Mouse (Mus musculus) layer of hippocampus, postnatal 36 days (tissue): ENCODE measurements around the gene Dtd1. TPM values are rescaled to one million over a fixed set of nuclear protein-coding genes. Genes with fewer than 3 reads are reported as not detected.

Experiments used
- DNase-seq, 2 experiments: peaks; one replicate each; pipeline ENCODE4 v3.0.0; 2022
- microRNA-seq, 2 experiments: library from miRNA; unstranded; fragments of <30 nt; microRNA quantifications; one replicate each; pipeline ENCODE4 v1.2.0; 2021
- total RNA-seq, 2 experiments: library from RNA; stranded (reverse); gene quantifications; 2 replicates each; pipeline ENCODE4 v1.2.3; 2021

The Dtd1 gene
- total RNA-seq, 2 experiments from 2014 or later = 63.7 to 66.2 TPM

DNA sequence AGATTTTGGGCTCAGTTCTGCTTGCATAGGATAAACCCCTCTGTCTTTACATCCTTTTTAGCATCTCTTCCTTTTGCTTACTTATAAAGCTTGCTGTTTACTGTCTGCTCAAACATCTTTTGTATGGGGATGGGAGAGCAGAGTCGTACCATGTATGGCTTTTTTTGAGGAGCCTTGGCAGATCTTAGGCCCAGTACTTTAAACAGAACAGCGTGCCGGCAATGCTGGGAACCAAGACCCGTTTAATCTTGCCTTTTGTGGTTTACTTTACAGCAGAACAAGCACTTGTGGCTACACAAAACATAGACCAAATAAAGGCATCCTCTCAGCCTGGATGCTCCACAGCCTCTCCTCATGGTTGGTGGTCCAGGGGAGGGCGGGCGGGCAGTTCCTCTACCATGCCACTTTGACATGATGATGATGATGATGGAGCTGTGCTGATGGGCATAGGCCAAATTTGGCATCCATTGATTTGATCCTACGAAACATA, 170.8 kb downstream of the Dtd1 start:
- DNase-seq = no peak

DNA sequence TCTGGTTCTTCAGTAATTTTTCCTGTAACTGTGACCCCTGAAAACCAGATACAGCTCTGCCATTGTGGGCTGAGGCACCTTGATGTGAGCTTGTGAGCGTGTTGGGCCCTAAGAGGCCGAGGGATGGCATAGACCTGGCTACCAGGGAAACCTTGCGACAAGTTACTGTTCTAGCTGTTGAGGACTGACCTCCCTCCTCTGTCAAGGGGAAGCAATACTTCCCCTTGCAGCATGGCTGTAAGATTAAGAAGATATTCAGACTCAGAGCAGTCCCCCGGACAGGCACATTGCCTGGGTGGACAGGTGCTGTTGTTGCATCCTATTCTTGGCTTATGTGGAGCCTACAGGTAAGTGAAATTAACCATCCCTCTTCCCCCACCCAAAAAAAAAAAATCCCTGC, 172.1 kb downstream of the Dtd1 start:
- DNase-seq = no peak

DNA sequence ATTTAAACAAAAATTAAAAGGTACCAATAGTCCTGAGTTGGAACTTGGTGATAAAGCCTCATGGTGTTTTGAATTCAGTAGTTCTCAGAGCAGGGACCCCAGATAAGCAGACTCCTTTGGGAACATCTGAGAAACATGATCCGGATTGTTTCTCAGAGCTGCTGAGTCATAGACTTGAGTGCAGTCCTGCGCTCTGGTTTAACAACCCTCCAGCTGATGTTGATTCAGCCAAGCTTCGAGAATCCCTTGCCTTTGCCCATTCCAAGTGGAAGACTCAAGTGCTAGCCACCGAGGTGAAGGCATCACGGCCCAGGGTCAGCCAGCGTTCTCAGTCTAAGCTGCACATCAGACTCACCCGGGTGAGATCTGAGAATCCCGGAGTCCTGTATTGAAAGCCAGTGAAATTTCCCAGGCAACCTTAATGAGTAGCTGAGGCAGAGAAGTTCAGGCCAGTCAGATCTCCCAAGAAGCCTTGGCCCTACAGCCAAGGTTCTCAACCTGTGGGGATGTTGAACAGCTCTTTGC, 175.0 kb downstream of the Dtd1 start:
- no peak for DNase-seq

DNA sequence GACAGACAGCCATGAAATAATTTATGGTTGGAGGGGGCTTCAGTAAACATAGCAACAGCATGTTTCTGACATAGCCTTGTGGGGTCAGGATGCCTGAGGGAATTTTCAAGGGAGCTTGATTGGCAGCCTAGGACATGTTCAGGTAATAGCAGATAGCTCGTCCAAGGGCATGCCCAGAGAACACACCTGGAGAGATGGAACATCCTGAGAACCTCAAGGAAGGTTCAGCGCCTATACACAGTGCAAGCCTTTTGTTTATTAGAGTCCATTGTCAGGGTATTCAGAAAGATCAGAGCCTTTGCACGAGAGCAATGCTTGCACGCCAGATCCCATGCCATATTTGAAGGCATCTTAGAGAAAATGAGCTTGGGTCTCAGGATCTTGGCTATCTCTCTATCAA, 175.9 kb downstream of the Dtd1 start:
- DNase-seq = no peak

DNA sequence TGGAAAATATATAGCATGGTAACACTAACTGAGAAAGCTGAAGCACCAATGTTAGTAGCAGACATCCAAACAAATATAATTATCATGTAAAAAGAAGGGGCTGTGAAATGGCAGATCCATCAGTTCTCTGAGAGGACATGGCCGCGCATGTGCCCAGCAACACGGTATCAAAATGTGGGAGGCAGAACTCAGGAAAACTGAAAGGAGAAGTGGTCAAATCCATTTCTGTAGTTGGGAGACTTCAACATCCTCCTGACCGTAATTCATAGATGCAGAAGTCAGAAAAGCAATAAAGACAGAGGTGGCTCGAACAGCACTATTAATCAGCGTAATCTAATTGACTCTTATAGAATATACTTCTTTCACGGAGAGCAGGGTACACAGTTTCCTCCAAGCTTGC, 179.6 kb downstream of the Dtd1 start:
- no peak for DNase-seq

DNA sequence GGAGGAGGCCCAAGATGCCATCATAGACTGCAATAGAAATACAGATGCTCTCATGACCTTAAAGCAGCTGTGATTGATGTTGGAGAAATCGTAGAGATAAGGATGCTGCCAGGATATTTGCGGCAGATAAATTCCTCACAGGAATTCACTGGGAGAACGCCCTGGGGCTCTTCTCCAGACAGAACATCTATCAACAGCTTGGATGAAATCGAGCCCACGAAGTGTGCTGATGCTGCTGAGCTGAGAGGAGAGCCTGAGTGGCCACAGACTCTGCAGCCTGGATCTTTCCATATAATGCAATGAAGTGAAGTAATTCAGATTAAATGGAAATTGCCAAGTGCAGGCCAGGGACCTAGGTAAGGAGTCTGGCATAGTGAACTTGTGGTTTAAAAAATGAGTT, 181.0 kb downstream of the Dtd1 start:
- no peak for DNase-seq

DNA sequence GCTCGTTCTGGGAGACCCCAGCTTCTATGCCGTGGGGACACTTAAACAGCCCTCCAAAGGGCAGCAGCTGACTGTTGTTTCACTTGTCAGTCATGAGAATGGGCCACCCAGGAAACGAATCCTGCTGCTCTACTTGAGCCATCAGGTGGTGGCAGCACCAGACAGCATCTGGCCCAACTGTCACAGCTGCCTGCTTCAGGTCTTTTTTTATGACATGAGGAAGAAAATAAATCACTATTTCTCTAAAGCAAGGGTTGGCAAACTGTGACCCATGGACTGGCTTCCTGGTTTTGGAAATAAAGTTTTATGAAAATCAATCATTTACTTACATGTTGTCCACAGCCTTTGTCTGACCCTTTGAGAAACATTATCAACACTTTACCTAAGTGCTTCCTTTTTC, 182.2 kb downstream of the Dtd1 start:
- DNase-seq = no peak

DNA sequence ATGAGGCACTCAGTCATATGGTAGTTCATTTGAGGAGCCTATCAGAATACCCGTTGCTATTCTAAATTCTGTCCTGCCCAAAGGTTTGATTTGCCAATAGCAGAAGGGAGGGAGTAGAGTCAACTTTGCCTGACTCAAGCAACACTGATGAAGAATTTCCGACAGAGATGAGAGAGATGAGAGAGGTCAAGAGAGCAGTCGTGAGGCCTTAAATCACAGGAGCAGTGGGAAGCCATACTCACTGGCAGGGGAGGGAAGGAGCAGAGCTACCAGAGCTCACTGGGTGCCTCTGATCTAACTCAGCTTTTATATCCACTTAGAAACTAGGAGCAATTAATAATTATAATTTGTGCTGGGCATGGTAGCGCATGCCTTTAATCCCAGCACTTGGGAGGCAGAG, 182.8 kb downstream of the Dtd1 start:
- DNase-seq = no peak

DNA sequence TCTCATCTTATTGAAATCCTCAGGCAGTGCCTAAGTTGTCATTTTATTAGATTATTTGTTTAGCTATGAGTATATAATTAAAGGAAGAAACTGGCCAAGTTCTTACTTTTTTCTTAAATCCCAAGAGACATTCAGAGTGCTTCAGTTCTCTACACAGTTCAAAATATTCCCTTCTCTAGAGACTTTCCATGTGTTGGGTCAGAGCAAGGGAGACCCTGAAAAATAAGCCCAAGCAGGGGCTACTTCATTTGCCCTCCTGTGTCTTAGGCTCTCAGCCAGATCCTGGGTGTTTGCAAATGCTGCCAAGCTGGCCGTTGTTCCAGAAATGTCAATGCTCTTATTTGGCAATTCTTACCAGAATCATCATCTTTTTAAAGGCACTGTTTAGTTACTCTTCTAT, 183.5 kb downstream of the Dtd1 start:
- no peak for DNase-seq

DNA sequence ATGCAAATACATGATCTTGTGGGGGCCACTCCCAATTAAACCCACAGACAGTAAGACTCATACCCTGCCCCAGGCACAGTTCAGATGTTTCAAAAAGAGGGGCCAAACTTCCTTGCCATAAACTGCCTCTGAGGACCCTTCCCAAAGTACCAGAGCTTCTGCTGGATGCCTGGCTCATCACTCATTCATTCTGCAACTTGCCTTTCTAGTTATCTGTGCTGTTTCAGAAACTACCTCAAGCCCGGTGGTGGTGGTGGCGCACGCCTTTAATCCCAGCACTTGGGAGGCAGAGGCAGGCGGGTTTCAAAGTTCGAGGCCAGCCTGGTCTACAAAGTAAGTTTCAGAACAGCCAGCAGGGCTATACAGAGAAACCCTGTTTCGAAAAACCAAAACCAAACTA, 184.1 kb downstream of the Dtd1 start:
- DNase-seq = no peak

DNA sequence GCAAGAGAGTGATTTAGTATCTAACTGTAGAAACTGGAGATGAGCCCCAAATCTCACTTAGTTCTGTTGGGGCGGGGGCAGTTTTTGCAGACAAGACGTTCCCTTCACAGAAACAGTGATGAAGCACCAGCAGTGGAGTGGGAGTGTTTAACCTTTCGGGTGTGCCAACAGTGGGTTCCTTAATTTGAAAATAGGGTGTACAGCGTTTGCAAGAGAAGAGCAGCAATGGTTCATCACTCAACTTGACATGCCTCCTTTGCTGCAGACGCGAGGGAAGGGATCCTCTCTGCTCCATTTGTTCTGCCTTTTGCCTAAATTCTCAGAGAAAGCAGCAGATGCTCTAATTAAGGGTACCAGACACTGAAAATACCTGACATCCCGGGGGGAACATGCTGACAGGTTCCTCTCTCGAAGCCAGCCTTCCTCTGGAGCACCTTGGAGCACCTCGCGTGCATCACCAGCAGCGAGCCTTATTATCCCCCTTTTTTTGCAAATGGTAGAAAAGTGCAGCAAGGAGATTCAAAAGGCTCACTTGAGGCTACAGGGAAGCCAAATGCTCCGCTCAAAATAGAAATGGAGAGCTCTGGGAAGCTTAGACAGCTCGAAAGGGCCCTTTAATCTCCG, 192.1 kb downstream of the Dtd1 start:
- DNase-seq = peak; percentile 63 to 69

DNA sequence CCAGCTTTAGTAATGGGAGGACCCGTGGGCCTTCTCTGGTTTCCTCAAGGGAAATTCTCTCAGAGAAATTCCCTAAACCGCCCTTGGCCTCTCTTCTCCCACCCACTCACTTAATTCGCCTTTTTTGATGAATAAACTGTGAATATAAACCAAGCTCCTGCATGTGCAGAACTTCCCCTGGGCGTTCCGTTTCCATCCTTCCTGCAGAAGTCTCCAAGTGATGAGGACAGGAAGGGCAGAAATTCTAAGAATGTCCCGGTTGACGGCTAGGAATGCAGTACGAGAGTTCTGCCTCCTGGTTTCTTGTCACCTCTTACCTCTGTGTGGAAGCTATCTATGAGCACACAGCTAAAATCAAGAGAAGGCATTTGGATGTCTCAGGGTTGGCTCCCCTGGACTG, 197.8 kb downstream of the Dtd1 start:
- DNase-seq = no peak

DNA sequence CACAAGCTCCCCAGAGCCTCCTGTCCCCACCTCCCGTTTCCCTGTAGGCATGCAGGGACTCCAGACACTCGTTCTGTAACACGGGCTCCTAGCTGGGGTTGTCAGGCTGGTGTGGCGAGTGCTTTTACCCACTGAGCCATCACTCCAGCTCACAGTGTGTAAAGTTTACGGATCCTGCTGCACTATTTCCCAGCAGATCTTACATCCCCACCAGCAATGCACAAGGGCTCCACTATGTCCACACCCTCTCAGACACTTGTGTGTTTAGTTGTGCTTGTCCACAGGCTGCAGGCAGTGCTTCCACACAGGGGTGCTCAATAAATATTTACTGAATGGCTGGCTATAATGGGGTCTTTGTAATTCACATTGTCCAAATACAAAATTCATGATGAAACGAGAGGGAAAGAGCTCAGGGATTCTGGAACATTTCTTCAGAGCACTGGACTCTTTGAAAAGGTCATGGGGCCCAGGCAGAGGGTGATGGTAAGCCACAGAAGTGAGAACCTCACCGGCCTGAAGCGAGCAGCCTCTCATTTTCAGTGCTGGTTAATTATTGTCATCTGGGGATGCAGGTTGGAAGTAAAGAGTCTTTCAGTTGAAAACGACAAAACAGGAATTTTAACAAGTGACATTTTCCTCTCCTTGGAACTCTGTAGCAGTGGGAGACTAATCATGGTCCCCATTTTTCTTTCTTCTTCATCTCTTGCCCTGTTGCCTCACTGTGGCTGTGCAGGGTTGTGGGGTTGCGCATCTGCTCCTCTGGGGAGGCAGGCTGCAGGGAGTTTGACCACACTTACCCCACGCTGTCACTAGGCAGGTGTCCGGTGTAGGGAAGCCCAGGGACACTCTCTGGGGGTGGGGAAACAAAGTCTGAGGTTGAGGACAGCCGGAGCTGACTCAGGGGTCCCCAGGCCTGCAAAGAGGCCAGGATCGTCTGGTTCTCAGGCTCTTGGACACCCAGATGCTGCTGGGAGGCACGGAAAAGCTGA, 208.4 kb downstream of the Dtd1 start:
- no peak for DNase-seq

Small RNAs within 50 kb of the gene (microRNA-seq; reads per million reads assigned to microRNA genes)
- 0 reads per million in 2 experiments for gene Gm24823

Other genes starting within 250 kb of the Dtd1 start
- 10 to 100 TPM; 29.1 to 29.4 TPM for gene Kat14, start 230.9 kb upstream of the Dtd1 start, total RNA-seq
- gene Pet117, start 230.9 kb upstream of the Dtd1 start, total RNA-seq = 10 to 100 TPM in 1 of 2 experiments, 1 to 10 TPM in 1; 8.1 to 14.2 TPM
- gene Dzank1, start 72.5 kb upstream of the Dtd1 start, total RNA-seq = 100 to 1,000 TPM; 130 to 132 TPM
- 10 to 100 TPM; 26.9 to 31.8 TPM for gene Polr3f, start 72.2 kb upstream of the Dtd1 start, total RNA-seq
- gene Rbbp9, start 49.0 kb upstream of the Dtd1 start, total RNA-seq = 10 to 100 TPM; 30.0 to 31.9 TPM
- gene Sec23b, start 43.7 kb upstream of the Dtd1 start, total RNA-seq = 10 to 100 TPM; 46.4 to 50.0 TPM
- 10 to 100 TPM; 57.4 to 63.4 TPM for gene Smim26, start 5.8 kb upstream of the Dtd1 start, total RNA-seq
- gene Scp2d1, start 223.8 kb downstream of the Dtd1 start, total RNA-seq = not detected